8 mouse cellular contexts compared by ENCODE assay signal in genomic region chr3:116222511-116223243, GRCm38 (mm10). TPM values are rescaled to one million over a fixed set of nuclear protein-coding genes. Genes with fewer than 3 reads are reported as not detected.
DNase-seq lines count a peak whose midpoint lies in the region; ATAC-seq lines count a peak whose summit lies in the region.

No protein-coding gene starts in this region.

- H3K4me2 ChIP-seq in neural tube, embryonic 11.5 days (ENCODE audit: low read depth): peak overlapping the region; percentile 5; the same call in 1 of the 2 replicates
- peak overlapping the region; percentile 54 for H3K4me2 ChIP-seq in hindbrain, embryonic 13.5 days

- no peaks in the 10 kb centered on the region for H3K9me3 ChIP-seq in neural tube, embryonic 11.5 days (ENCODE audit: control insufficient read depth, low read length)
- no peaks in the 10 kb centered on the region for H3K9me3 ChIP-seq in hindbrain, embryonic 13.5 days

- no peak overlapping the region for H3K27ac ChIP-seq in neural tube, embryonic 11.5 days (ENCODE audit: low read depth, low read length)
- 0 out of 2 replicates have a peak overlapping the region, but pooled peaks have one; percentile 8 for H3K27ac ChIP-seq in hindbrain, embryonic 13.5 days

- H3K27me3 ChIP-seq in neural tube, embryonic 11.5 days (ENCODE audit: control insufficient read depth, insufficient read depth, low read length): no peaks in the 10 kb centered on the region
- no peaks in the 10 kb centered on the region for H3K27me3 ChIP-seq in hindbrain, embryonic 13.5 days

- no peak overlapping the region for H3K4me3 ChIP-seq in neural tube, embryonic 11.5 days (ENCODE audit: low read depth, low read length)
- peak overlapping the region; percentile 36 for H3K4me3 ChIP-seq in hindbrain, embryonic 13.5 days

- WGBS in neural tube, embryonic 11.5 days: 35% methylated on average over 17 of the region's 17 CpGs
- 21% methylated on average over 17 of the region's 17 CpGs for WGBS in hindbrain, embryonic 13.5 days

- H3K9ac ChIP-seq in neural tube, embryonic 11.5 days (ENCODE audit: low read length): no peak overlapping the region
- H3K9ac ChIP-seq in hindbrain, embryonic 13.5 days: peak overlapping the region; percentile 62

- peak; percentile 23 to 33 for DNase-seq in cerebellum, postnatal 25 days
- no peak for DNase-seq in cerebellum, adult 11 months
- DNase-seq in neural tube, embryonic 11.5 days (ENCODE audit: low spot score): no peak
- no peak for DNase-seq in neural tube, embryonic 10.5 days (ENCODE audit: extremely low spot score, low spot score)
- DNase-seq in Muller cell, postnatal 12 days (ENCODE audit: inconsistent ontology term): no peak
- no peak for DNase-seq in gastrocnemius, postnatal 25 days
- no peak for DNase-seq in ovary, postnatal 14 days (ENCODE audit: low spot score)

- no peaks in the 10 kb centered on the region for H3K36me3 ChIP-seq in neural tube, embryonic 11.5 days (ENCODE audit: control insufficient read depth, insufficient read depth, low read length)
- no peaks in the 10 kb centered on the region for H3K36me3 ChIP-seq in hindbrain, embryonic 13.5 days

- ATAC-seq in neural tube, embryonic 11.5 days (ENCODE audit: insufficient read depth, low FRiP score, low TSS enrichment): peak; percentile 63; the same call in 1 of the 2 replicates
- peak; percentile 73 for ATAC-seq in hindbrain, embryonic 13.5 days (ENCODE audit: low FRiP score)

- H3K4me1 ChIP-seq in neural tube, embryonic 11.5 days (ENCODE audit: control insufficient read depth, insufficient read depth, low read length): no peaks in the 10 kb centered on the region
- H3K4me1 ChIP-seq in hindbrain, embryonic 13.5 days (replicated peaks): peaks cover 15% of the 10 kb centered on the region

RNA-seq across cellular contexts. Expression of gene Gpr88, which starts 30.6 kb away (rescaled TPM):
- polyA plus RNA-seq in neural tube, embryonic 11.5 days (2014; fragmentation: Nextera tagmentation; extraction: Ambion mirVana): 0.49 and 0.57 TPM in 2 replicates
- polyA plus RNA-seq in hindbrain, embryonic 13.5 days (2015; fragmentation: Nextera tagmentation; extraction: Ambion mirVana): 3.2 and 4.5 TPM in 2 replicates
- not detected for total RNA-seq in gastrocnemius, postnatal 25 days (2021)

Comparison
In these comparisons a context has a peak if more than half of its experiments do, and no peak if none do; other contexts are left out.
1. DNase-seq: peak in cerebellum, postnatal 25 days (2 of 2); none in cerebellum, adult 11 months (single experiment), neural tube, embryonic 11.5 days (single experiment), neural tube, embryonic 10.5 days (single experiment), Muller cell, postnatal 12 days (single experiment), gastrocnemius, postnatal 25 days (single experiment) and ovary, postnatal 14 days (single experiment).